Mouse (Mus musculus) erythroblast, adult 5-6 weeks (primary cell): ENCODE results near the gene Rpa1. TPM values are rescaled to one million over a fixed set of nuclear protein-coding genes. Genes with fewer than 3 reads are reported as not detected.
"Not testable (repeated sequence)": the region's sequence is repeated elsewhere in the genome, so short reads cannot be mapped to it uniquely, and the experiment has no call there.

Experiments used
- ATAC-seq: replicated peaks from 2 replicates; pipeline ENCODE4 v1.8.0; 2016; ENCODE audit warnings: moderate number of reproducible peaks, mild to moderate bottlenecking, moderate TSS enrichment, inconsistent platforms; ENCODE audit not compliant: poor library complexity, low FRiP score, severe bottlenecking
- total RNA-seq, 2 experiments: library from RNA; stranded (forward) in 1 of 2; stranded (reverse) in 1 of 2; fragments of 150-400 nt in 1 of 2; fragments of 200-764, 138-1000 nt in 1 of 2; gene quantifications; 2 replicates each; pipeline versions ENCODE4 v1.2.3 to v1.2.4; 2015 to 2017; ENCODE audit warnings: low replicate concordance in 2 of 2

Gene Rpa1
- 7.5 and 15.7 TPM in 2 replicates for total RNA-seq (2015; ENCODE audit: low replicate concordance)
- total RNA-seq (2017; ENCODE audit: low replicate concordance) = 47.8 and 64.4 TPM in 2 replicates

GRCm38 (mm10) chr11:75348199-75348889 is at the start of gene Rpa1, which contains the start of gene Smyd4:
Rpa1 (minus strand) TSS chr11:75348324.
Smyd4 (plus strand) TSS chr11:75348433.
- peak; percentile 98 for ATAC-seq

GRCm38 (mm10) chr11:75397452-75397851 is 49.3 kb upstream of the Rpa1 start:
- ATAC-seq = no peak

- no peak for ATAC-seq
Measured at GRCm38 (mm10) chr11:75395611-75396010, 47.5 kb upstream of the Rpa1 start.

GRCm38 (mm10) chr11:75383529-75383928 is 35.4 kb upstream of the Rpa1 start:
- peak; percentile 79 for ATAC-seq

GRCm38 (mm10) chr11:75378786-75379185 is 30.7 kb upstream of the Rpa1 start:
- not testable (repeated sequence) for ATAC-seq

- ATAC-seq = no peak; the same call in 1 of the 2 replicates
Measured at GRCm38 (mm10) chr11:75377125-75377524, 29.0 kb upstream of the Rpa1 start.

- no peak for ATAC-seq
Measured at GRCm38 (mm10) chr11:75355475-75355874, 7.4 kb upstream of the Rpa1 start.

GRCm38 (mm10) chr11:75351225-75351624 is 3.1 kb upstream of the Rpa1 start:
- no peak for ATAC-seq

GRCm38 (mm10) chr11:75348890-75349261 is 752 bp upstream of the Rpa1 start:
- ATAC-seq = no peak

GRCm38 (mm10) chr11:75347596-75347995 is 528 bp downstream of the Rpa1 start:
- no peak for ATAC-seq

- ATAC-seq = no peak
Measured at GRCm38 (mm10) chr11:75347188-75347585, 937 bp downstream of the Rpa1 start.

GRCm38 (mm10) chr11:75346556-75347187 is 1.5 kb downstream of the Rpa1 start:
- ATAC-seq = no peak

GRCm38 (mm10) chr11:75344716-75345115 is 3.4 kb downstream of the Rpa1 start:
- no peak for ATAC-seq

GRCm38 (mm10) chr11:75344163-75344562 is 4.0 kb downstream of the Rpa1 start:
- ATAC-seq = no peak

GRCm38 (mm10) chr11:75343096-75343495 is 5.0 kb downstream of the Rpa1 start:
- ATAC-seq = no peak

- ATAC-seq = no peak
Measured at GRCm38 (mm10) chr11:75340698-75341345, 7.3 kb downstream of the Rpa1 start.

GRCm38 (mm10) chr11:75340076-75340475 is 8.0 kb downstream of the Rpa1 start:
- no peak for ATAC-seq

- ATAC-seq = 0 out of 2 replicates have a peak, but pooled peaks have one; percentile 19
Measured at GRCm38 (mm10) chr11:75337246-75337645, 10.9 kb downstream of the Rpa1 start.

GRCm38 (mm10) chr11:75336676-75337075 is 11.4 kb downstream of the Rpa1 start:
- no peak for ATAC-seq

GRCm38 (mm10) chr11:75325969-75326311 is 22.2 kb downstream of the Rpa1 start:
- no peak for ATAC-seq
